Mouse (Mus musculus) left cerebral cortex, postnatal 36 days (tissue): ENCODE data around the gene Cep164. TPM values are rescaled to one million over a fixed set of nuclear protein-coding genes. Genes with fewer than 3 reads are reported as not detected.
"Not testable (repeated sequence)": the region's sequence is repeated elsewhere in the genome, so short reads cannot be mapped to it uniquely, and the experiment has no call there.

Experiments
- DNase-seq, 2 experiments: peaks; one replicate each; pipeline ENCODE4 v3.0.0; 2021 to 2022; ENCODE audit warnings: low spot score in 2 of 2, mixed read lengths in 1 of 2
- intact Hi-C: fragments of 180-260 bp; cut with DNase I; formaldehyde crosslinking; loops from one replicate; pipeline ENCODE4 v1.15.1; 2025
- total RNA-seq, 2 experiments: library from RNA; stranded (reverse); gene quantifications; 2 replicates each; pipeline ENCODE4 v1.2.3; 2021

The Cep164 gene
- 10 to 100 TPM; 10.9 to 16.3 TPM for total RNA-seq

DNA sequence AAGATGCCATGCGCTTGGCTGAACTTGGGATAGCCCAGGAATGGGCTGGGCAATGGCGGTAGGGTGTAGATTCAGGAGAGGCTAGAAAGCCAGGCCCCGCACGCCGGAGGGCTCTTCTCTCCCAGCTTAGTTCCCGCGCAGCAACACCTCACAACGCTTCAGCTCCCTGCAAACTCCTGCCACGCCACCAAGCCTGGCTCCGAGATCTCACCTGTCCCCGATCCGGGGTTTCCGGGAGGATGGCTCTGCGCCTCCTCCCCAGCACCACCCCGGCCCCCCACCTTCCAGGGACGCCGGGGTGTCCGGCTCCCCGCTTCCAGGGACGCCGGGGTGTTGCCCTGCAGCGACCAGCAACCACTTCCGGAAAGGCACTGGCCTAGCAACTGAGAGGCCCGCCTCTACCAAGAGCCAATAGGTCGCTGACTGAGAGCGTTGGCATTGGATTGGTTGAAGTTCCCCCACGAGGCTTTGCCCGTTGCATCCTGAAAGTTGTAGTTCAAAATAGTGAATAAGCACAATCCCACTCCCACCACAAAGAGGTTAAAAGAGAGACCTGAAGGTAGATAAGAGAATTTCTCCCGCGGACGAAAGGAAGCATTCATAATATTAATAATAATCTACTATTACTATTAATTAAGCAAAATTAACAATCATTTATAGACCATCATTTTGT lies at the start of gene Cep164:
TSS of gene Cep164 (minus strand) at position 401 of the 673 bp plus-strand sequence.
- DNase-seq = peak; percentile 86 to 88

DNA sequence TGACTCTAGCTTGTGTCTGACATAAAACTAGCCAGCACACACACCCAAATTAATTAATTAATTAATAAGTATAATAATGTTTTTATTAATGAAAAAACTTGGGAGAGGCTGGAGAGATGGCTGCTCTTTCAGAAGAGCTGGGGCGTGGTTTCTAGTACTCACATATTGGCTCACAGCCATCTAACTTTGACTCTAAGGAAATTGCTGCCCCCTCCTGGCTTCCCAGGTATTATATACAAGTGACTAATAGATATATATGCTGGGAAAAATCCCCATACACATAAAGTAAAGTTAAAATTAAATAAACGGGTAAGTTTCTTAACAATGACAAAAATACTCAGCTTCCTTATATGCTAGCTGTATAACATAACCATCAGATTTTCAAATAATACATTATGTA lies 49.4 kb upstream of the Cep164 start:
- intact Hi-C loops = no loop called here
- DNase-seq = no peak

More for the DNA sequence above, at the start of gene Cep164:
- intact Hi-C loops = loop anchor here (5.0 kb wide), 1 partner anchor 416 kb away; no protein-coding TSS in a partner anchor

DNA sequence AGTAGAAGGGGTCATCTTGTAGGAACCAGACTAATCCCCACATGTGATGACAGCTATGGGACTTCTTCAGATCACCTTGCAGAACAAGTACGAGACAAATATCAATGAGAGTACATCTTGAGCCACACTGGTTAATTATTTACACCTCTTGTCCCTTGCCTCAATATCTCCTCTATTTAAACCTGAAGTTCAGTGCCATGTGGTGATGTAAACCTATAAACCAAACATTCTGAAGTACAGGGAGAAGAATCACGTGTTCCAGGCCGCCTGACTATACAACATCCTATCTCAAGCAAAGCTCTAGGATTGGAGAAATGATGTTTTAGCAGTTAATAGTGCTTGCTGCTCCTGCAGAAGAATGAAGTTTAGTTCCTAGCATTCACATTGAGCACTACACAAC lies 41.8 kb upstream of the Cep164 start:
- DNase-seq = no peak
- intact Hi-C loops = no loop called here

DNA sequence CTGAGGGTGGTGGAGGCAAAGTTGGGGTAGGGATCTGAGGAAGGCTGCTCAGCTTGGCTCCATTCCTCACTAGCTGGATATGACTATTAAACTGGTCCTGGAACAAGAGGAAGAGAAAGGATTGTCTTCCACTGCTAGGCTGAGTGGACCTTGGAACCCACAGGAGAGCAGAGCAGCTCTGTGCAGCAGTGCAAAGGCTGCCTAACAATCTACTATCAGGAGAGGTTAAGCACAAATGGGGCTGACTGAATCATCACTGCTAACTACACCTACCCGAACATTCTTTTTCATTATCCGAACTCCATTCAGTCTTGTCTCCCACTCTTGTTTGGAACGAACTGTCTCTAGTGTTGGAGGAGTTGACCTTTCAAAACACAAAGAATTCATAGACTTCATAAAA lies 40.7 kb upstream of the Cep164 start:
- DNase-seq = no peak
- intact Hi-C loops = no loop called here

DNA sequence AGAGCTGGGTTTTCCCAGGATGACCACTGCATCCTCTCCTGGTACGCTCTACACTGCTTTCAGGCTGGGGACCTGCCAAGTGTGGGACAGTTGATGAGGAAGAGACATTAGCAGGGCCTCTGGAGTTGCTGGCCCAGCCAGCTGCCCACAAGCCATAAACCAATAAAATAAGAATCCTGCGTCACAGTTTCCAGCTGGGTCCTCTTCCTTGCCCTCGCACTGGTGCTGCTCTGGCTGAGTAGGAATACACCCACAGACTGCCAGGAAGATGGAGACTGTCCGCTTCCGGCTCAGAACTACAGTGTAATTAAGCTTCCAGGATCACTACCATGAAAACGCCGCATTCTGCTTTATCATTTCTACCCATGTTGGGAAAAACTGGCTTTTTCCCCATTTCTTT lies 33.3 kb upstream of the Cep164 start:
- intact Hi-C loops = no loop called here
- no peak for DNase-seq

DNA sequence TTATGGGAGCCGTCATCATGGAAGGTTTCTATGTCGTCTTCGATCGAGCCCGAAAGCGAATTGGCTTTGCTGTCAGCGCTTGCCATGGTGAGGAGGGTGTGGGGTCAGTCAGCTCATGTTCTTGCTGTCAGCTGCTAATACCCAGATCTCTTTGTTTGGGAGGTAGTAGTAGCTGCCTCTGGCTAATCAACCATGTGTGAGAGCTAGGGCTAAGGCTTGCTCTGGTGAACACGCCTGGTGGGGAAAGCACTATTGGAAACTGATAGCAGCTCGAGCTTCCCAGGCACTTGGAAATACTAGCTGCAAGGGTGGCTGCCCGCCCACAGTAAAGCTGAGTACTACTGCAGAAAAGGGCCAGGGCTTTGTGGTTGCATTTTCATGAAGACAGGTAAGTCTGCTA lies 30.9 kb upstream of the Cep164 start:
- no peak for DNase-seq
- intact Hi-C loops = no loop called here

DNA sequence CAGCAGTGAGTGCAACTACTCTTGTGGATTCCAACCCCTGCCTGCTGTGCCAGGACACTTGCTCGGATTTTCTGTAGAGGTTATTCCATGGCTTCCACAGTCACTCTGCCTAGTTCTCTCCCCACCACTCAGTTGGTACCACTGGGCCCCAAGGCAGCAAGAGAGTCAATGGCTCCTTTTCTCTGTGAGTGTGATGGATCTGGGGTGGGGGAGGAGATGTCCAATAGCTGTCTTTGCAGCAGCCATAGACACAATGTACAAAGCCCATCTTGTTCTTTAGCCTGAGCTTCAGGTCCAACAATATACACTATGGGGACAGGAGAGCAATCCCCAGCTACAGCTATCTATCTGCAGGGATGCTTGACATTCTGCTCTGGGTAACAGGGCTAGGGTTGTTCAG lies 25.6 kb upstream of the Cep164 start:
- intact Hi-C loops = no loop called here
- no peak for DNase-seq

DNA sequence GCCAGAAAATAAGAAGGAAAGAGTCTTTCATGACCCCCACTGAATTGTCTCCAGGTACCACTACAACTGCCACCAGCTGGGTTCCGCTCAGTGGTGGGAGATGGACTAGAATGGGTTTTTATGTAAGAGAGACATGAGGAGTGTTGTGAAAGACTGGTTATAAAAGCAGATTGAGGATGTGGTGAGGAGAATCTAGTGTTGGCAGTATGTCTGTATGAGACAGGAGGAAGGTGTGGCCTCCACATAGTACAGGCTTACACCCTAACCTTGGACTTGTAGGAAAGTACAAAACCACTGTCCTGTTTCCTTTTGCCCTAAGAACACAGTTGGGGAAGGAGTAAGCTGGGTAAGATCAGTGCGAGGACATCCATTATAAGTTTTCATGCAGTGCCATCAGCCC lies 25.2 kb upstream of the Cep164 start:
- intact Hi-C loops = no loop called here

DNA sequence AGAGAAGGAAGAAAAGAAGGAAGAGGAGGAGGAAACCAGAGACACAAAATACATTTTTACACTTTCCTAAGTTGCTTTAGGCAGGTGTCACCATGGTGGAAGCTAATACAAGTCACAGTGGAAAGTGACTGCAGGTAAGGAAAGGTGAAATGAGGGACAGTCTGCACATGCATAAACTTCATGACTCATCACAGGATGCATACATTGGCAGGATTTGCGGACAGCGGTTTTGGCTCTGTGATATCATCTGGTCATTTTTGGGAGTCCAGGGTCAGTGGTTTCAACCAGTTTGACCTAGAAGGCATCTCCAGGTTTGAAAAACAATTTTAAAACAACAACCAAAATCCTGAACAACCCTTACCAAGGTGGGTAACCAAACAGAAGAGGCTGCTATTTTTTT lies 23.3 kb upstream of the Cep164 start:
- no peak for DNase-seq
- intact Hi-C loops = no loop called here

More for the DNA sequence above, 25.2 kb upstream of the Cep164 start:
- DNase-seq = no peak

DNA sequence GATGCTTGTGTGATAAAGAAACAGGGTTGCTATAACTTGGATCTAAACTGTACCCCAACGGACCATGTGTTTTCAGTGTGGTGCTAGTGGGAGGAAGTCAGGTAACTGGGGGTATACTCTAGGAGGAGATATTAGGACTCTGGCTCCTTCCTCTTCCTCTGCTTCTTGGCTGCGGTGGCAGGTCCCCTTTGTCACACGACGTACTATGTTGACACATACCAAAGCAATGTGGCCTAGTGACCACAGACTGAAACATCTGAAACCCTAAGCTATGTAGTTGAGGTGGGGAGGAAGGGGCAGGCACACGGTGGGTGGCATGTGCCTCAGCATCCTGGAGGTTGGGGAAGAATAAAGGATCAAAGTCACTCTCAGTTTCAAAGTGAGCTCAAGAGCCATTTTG lies 22.8 kb upstream of the Cep164 start:
- DNase-seq = no peak
- intact Hi-C loops = no loop called here

DNA sequence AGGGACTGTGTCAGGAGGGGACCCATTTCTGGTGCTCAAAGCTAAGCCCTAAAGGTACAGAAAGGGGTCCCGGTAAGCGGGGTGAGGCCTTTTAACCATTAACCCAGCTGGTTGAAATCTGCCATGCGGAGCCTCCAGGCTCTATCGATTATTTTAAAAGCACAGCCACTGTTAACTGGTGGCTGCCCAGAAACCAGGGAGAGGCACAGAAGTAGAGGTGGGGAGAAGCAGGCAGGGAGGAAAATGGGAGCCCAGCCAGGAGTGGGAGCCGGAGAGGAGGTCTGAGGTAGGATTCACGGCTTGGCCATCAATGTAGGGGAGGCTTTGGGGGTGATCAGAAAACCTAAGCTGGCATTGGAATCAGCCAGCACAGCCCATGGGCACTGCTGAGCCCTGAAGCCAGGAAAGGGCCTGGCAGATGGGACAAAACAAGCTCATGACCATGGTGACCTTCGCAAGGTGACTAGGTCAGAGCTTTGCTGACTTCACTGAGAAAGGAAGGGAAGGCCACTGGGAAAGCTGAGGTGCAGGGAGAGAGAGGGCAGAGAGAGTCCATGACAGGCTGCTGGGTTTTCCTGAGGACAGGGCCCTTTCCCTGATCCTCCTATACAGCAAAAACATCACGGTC lies 22.2 kb upstream of the Cep164 start:
- intact Hi-C loops = no loop called here
- no peak for DNase-seq

DNA sequence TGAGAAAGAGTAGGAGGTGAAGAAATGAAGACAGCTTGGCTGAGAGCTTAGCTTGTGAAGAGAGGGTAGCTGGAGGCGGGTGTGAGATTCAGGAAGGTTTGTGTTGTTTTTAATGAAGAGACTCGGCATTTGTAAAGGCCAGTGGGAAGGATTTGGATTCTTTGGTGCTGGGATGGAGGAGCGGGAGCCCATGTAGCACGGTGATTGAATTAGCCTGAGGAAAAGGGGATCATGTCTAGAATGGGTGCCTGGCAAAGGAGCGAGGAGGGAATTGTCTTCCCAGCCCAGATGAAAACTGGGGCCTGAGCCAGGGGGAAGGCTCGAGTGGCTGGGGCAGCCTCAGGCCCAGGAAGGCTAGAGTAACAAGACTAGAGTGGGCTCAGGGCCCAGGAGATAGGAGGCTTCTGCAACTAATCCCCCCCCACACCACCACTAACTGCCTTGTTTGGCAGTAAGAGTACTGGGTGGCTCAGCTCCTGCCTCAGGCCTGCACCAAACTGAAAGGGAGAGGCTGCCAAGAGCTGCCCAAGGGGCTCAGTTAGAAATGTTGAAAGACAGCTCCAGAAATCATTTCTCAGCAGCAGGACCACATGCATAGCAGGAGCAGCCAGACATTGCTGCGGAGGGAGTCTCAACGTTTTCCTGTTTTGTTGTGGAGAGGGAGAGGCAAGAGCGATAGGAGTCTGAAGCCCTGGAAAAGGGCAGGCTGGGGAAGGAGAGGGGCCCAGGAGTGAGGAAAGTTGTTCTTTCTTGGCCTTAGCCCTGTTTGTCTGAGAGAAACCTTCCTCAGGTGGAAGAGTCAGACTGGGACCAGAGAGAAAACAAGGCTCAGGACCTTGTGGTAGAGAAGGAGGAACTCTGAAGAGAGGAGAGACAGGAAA lies 21.3 kb upstream of the Cep164 start:
- intact Hi-C loops = no loop called here
- peak; percentile 65 to 68 for DNase-seq

DNA sequence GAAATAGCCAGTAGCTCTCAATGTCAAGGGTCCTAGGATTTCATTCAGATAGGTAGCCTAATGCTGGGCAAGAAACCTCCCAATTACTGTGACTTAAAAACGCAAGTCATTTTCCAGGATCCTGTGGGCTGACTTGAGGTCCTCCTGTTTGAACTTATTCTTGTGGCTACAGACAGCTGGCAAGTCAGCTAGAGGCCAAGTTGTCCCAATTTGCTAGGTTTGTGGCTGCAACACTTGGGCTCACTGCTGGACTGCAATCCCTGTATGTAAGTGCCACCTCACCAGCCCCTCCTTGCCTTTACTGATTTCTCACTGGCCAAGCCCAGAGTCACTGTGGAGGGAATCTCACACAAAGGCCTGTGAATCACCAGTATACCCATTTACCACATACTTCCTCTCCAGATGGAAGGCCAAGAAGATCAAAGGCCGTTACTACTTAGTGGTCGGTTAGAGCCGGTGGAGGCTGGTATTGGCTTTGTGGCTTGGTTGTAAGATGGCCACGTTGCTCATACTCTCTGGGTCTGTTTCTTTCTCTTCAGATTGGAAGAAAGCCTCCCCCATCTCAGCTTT lies 18.5 kb upstream of the Cep164 start:
- DNase-seq = no peak
- intact Hi-C loops = no loop called here

DNA sequence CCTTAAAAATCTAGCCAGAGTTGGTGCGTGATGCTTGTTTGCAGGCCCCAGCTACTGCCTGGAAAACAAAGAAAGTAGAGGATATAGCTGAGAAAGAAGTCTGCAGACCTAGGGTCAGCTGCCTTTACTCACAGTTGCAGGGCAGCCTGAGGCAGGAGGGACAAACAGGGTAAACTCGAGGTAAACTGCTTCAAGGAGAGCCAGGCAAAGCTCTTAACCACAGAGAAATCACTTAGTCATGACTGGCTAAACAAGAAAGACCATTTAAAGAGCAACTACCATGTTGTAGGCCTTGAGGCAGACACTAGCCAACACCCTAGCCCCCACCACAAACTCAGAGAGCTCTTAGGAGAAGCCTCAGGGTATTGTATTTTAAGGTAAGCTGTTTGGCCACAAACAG lies 17.7 kb upstream of the Cep164 start:
- DNase-seq, intact Hi-C loops: not testable (repeated sequence)

DNA sequence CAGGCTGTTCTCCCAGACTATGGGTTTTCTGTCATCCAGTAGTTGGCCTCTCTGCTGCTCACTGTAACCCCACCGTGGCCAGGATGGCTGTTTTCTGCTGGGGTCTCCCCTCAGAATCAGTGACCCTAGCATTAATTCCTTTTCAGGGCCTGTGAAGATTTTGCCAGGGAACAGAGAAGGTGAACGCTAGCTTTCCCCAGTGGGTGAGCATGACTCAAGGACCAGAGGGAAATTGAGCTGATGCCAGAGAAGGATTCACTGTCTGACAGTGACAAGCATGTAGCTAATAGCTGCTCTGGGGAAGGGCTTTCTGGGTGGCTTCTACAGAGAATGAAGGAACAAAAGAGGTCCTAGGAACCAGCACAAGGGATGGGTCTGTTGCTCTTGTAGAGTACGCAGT lies 17.1 kb upstream of the Cep164 start:
- intact Hi-C loops = no loop called here

DNA sequence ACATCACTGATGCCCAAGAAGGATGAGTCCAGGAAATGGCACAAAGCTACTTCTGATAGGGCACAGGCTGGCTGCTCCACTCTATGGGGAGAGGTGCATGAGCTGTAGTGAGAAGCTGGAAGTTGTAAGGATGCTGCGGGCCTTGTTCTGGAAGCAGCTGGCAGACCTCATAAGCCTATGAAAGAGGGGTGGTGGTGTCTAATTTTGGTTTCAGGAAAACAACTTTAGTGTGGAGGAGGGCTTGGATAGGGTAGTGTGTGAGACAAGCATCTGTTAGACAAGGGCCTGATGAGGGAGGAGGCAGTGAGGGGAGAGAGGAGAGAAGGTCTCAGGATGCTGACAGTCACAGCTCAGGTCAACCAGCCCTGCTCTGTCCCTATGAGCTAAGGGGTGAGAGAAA lies 15.3 kb upstream of the Cep164 start:
- no peak for DNase-seq
- intact Hi-C loops = no loop called here

More for the DNA sequence above, 17.1 kb upstream of the Cep164 start:
- DNase-seq = no peak

DNA sequence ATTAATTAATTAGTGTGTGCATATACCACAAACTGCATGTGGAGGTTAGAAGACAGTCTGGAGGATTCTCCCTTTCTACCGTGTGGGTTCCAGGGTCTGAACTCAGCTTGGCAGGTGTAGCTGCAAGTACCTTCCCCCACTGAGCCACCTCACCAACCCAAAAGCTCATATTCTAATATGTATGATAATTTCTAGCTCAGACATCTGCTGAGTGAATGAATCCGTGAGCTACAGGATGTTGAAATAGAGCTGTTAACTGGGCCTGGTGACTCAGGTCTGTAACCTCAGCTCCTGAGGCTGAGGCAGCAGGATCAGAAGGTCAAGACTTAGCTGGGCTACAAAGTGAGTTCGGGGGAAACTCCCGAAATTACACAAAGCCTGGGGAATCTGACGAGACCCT lies 14.5 kb upstream of the Cep164 start:
- intact Hi-C loops = no loop called here
- DNase-seq = no peak

DNA sequence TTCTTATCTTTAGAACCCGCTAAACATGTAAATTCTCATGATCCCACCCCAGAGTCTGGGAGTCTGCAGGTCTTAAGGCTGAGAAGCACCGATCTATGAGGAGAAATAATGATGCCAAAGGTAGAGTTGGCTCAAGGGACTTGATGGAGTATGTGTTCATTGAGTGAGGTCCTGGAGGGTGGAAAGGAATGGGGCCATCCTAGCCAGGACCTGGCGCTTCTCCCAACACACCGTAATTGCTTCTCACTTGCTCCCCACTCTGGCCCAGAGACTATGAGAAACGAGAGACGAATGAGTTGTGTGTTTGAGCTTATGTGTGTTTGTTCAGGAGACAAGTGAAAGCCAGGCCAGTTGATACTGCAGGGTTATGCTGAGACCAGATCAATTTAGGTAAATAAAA lies 13.0 kb upstream of the Cep164 start:
- intact Hi-C loops = no loop called here
- no peak for DNase-seq

DNA sequence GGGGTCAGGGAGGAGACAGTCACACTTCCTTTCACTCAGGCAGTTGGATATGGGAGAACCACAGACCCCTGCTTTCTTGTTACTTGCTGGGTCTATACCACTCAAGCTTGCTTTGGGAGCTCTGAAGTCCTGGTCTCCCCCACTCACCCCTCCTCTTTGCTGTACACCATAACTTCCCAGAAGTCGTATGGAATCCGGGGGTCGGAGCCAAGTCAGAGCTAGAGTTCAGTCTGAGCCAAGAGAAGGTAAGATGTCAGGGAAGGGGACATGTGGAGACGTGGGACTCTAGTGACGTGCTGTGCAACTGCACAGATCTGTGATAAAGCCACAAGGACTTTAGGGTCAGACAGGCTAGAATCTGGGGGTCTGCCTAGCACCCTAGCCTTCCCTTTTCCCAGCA lies 11.8 kb upstream of the Cep164 start:
- DNase-seq = no peak
- intact Hi-C loops = no loop called here

DNA sequence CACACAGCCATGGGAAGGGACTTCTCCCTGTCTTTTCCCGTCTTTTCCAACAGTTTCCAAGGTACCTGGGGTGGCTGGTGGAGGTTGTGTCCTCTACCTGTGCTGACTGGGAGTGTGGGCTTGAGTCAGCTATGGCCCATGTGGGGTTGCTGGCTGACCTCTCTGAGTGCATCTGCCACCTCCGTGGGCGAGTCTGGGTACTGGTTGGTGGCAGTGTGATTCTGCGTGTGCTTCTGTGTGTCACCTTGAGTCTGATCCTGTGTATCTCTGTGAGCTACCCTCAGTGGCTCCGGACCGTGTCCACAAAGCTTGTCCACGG lies 11.4 kb upstream of the Cep164 start:
- DNase-seq = no peak
- intact Hi-C loops = no loop called here
